Mouse (Mus musculus) brain, embryonic 14.5 days (tissue): Measurements from ENCODE around the gene Asic4. TPM values are rescaled to one million over a fixed set of nuclear protein-coding genes. Genes with fewer than 3 reads are reported as not detected.

Source experiments
- DNase-seq: peaks from one replicate; pipeline ENCODE4 v3.0.0-alpha.2; 2011; ENCODE audit warnings: low read depth
- CTCF ChIP-seq: fragments of 200-500 bp; IDR thresholded peaks from 2 replicates; pipeline ENCODE4 v1.5.1; 2012; ENCODE audit warnings: inconsistent platforms, mild to moderate bottlenecking, moderate library complexity, borderline replicate concordance; ENCODE audit not compliant: insufficient read depth, insufficient read length; ENCODE audit errors: extremely low read depth
- POLR2A ChIP-seq: fragments of 200-500 bp; IDR thresholded peaks from 2 replicates; pipeline ENCODE4 v1.6.1; 2012; ENCODE audit warnings: mild to moderate bottlenecking, inconsistent platforms, borderline replicate concordance; ENCODE audit not compliant: poor library complexity, insufficient read depth, insufficient read length, severe bottlenecking; ENCODE audit errors: extremely low read depth
- polyA plus RNA-seq: library from polyadenylated mRNA; depleted of rRNA; stranded (reverse); fragments of >200 nt; gene quantifications from 2 replicates; pipeline ENCODE4 v1.2.3, GENCODE M21; 2012

The Asic4 gene
- polyA plus RNA-seq, 1 experiment = 41.3 TPM

DNA sequence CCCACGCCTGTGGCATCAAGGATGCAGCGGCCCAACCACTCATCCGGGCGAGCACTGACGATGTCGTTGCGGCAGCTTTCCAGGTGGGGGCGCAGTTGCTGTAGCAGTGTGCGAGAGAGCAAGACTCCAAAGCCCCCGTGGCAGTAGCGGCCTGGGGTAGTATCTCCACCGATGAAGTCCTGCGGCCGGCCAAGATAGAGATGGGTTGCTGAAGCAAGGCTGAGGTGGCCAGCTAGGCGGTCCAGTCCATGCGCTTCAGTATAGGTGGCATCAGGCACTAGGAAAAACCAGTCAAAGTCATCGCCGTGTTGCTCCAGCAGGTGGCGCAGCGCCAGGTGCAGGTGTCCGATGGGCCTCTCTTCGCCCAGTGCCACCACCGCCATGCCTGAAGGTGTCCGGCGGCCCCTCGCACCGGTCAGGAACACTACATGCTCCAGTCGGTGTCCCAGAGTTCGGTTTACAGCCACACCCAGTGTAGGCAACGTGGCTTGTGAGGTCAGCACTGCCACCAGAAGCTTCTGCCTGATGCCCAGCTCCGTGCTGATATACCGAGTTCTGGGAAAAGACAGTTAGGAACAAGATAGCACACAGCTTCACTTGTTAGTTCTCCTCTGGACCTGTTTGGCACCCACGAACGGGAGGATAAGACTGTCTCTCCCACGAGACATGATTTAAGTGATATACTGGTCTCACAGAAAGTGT lies 27.2 kb downstream of the Asic4 start:
- TF ChIP-seq POLR2A (no peak), CTCF (peak; percentile 67)
- peak; percentile 84 for DNase-seq

GRCm38 (mm10) chr1:75477966-75478290 lies 27.7 kb downstream of the Asic4 start:
- TF ChIP-seq POLR2A (no peak), CTCF (no peak)

DNA sequence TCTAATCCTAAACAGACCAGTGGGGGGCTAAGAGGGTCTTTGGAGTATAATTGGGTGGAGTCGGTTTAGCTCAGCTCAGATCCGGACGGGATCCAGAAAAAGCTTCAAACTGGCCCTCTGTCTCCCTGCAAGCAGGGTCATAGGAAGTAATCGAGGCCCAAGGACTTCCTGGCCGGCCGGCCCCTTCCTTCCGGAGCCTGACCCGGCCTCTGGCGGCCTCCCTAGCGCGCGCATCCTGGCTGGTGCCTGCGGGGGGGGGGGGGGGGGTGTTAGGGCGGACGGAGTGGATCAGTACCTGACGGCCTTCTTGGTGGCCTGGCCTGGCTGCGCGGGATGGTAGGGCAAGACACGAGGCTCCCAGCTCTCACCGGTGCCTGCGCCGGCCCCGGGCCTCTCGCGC lies 28.3 kb downstream of the Asic4 start:
- TF ChIP-seq CTCF = no peak
- TF ChIP-seq POLR2A = no peak
- DNase-seq = no peak

More at GRCm38 (mm10) chr1:75477966-75478290, 27.7 kb downstream of the Asic4 start:
- peak; percentile 60 for DNase-seq

GRCm38 (mm10) chr1:75478916-75479634 lies 28.8 kb downstream of the Asic4 start, which contains the start of the genes Chpf and Tmem198:
Chpf (minus strand) TSS chr1:75479307.
Tmem198 (plus strand) TSS chr1:75479532.
- peak; percentile 99 for DNase-seq
- TF ChIP-seq CTCF (no peak), POLR2A (peak; percentile 69)

- TF ChIP-seq POLR2A (no peak; the same call in 1 of the 2 replicates), CTCF (no peak)
- no peak for DNase-seq
Measured at GRCm38 (mm10) chr1:75479635-75479989, 29.4 kb downstream of the Asic4 start.

- DNase-seq = no peak
- TF ChIP-seq CTCF (no peak), POLR2A (no peak)
Measured at GRCm38 (mm10) chr1:75480036-75480435, 29.8 kb downstream of the Asic4 start.

DNA sequence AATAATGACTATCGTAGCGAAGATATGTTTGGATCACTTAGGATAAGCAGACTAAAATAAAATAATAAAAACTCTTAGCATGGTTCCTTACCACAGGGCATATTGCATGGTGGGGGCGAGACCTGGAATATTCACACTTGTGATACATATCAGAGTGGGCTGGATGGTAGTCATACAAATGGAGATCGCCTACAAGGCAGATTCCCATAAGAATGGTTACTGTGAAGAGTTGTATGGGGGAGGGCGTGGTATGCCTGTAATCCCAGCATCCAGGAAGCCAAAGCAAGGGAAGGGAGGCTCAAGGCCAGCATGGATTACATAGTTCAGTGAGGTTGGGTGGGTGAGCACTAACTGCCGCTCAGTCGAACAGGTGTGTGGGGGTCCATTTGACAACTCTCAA lies 30.5 kb downstream of the Asic4 start:
- DNase-seq = no peak
- TF ChIP-seq POLR2A (no peak), CTCF (no peak)

GRCm38 (mm10) chr1:75486561-75486960 lies 36.3 kb downstream of the Asic4 start:
- TF ChIP-seq POLR2A (no peak), CTCF (no peak)
- DNase-seq = no peak

DNA sequence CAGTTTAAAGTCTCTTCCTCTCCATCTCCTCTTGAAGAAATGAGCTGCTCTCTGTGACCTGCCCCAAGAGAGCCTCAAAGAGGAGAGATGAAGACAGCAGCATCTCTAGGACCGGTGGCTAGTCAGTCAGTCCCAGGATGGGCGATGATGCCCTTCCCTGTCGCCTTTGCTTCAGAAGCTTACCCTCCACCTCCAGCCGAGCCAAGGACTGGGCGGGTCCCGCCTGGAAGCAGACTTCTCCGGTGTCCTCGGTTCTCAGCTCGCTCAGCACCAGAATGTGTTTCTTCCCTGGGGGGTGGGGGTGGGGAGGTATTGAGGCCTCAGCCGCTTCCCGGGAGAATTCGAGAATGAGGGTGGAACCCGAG lies 36.8 kb downstream of the Asic4 start:
- DNase-seq = no peak
- TF ChIP-seq POLR2A (no peak), CTCF (no peak)

GRCm38 (mm10) chr1:75487405-75488161 lies 37.3 kb downstream of the Asic4 start:
- peak; percentile 78 for DNase-seq
- no peak for TF ChIP-seq CTCF
- TF ChIP-seq POLR2A = no peak
